Comparison of ENCODE assay signal across 24 mouse cellular contexts in the genomic region with DNA sequence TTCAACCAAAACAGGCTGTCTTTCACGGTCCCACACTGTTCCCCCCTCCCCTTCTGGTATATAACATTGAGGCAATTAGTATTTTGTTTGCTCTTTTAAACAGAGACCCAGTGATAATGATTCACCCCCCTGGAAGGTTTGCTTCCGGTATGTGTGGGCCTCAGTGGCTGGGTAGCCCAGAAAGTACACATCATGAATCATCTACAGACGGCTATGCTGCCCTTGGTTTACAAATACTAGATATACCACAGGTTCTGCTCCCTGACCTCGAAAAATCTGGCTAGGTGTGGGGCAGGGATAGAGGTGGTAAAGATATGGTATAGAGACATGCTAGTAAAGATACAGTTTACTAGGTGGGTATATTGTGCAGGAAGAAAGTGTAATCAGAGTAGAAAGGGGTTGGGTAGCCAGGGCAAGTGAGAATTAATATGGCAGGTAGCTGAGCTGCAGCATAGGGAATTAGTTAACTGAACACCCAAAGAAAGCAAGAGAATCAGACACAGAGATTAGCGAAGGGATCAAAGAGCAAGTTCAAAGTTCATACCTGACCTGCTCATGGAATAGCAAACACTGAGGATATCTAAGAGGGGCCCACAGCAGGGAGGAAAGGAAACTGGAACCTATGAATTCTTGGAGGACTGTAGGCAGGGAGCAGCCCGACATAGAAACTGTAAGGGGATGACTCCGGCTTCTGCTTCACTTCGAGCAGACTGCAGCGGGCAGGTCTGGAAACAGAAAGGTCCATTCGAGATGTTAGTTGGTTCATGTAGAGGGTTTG. TPM values are rescaled to one million over a fixed set of nuclear protein-coding genes. Genes with fewer than 3 reads are reported as not detected.
DNase-seq lines count a peak whose midpoint lies in the region; ATAC-seq and TF ChIP-seq lines count a peak whose summit lies in the region.
"Had no signal": no experiment of that assay in that cellular context is flagged by ENCODE, and none has a peak within 500 bp of the region (broad histone marks: within the 10 kb centered on the region; RNA-seq: fewer than 3 reads in every experiment).

No protein-coding gene starts in this region.

- no peaks in the 10 kb centered on the region for H3K36me3 ChIP-seq in kidney, adult 2 months (ENCODE audit: control insufficient read depth, insufficient read depth, low read length)
- no peaks in the 10 kb centered on the region for H3K36me3 ChIP-seq in intestine, embryonic 16.5 days (ENCODE audit: control insufficient read depth, insufficient read depth, low read length)
- H3K36me3 ChIP-seq in liver, postnatal 0 days (replicated peaks; ENCODE audit: insufficient read depth, low read length), result no peaks in the 10 kb centered on the region
- H3K36me3 ChIP-seq in forebrain, embryonic 11.5 days (ENCODE audit: control insufficient read depth, insufficient read depth, low read length), result no peaks in the 10 kb centered on the region
- H3K36me3 ChIP-seq in forebrain, embryonic 13.5 days (ENCODE audit: poor library complexity, severe bottlenecking), result no peaks in the 10 kb centered on the region
- H3K36me3 ChIP-seq: embryonic facial prominence, embryonic 13.5 days; heart, embryonic 10.5 days; hindbrain, embryonic 15.5 days; midbrain, embryonic 10.5 days; neural tube, embryonic 15.5 days had no signal

- no peak for TF ChIP-seq POLR2A in kidney, adult 2 months (IDR thresholded peaks at IDR 0.05; ENCODE audit: low read depth, low read length)

- no peak for TF ChIP-seq EP300 in liver, postnatal 0 days (IDR thresholded peaks at IDR 0.05; ENCODE audit: low read depth)

- no peak overlapping the region for H3K27ac ChIP-seq in kidney, adult 2 months (ENCODE audit: insufficient read depth, low read depth, low read length)
- H3K27ac ChIP-seq in intestine, embryonic 16.5 days (ENCODE audit: low read length), result peak overlapping the region; percentile 96
- peak overlapping the region; percentile 19 for H3K27ac ChIP-seq in liver, postnatal 0 days (ENCODE audit: low read depth)
- H3K27ac ChIP-seq in forebrain, embryonic 11.5 days (ENCODE audit: low read depth, low read length), result no peak overlapping the region
- H3K27ac ChIP-seq in forebrain, embryonic 13.5 days, result no peak overlapping the region
- H3K27ac ChIP-seq: embryonic facial prominence, embryonic 13.5 days; heart, embryonic 10.5 days; hindbrain, embryonic 15.5 days; midbrain, embryonic 10.5 days; neural tube, embryonic 15.5 days had no signal

- peak overlapping the region; percentile 34 for H3K4me2 ChIP-seq in intestine, embryonic 16.5 days (ENCODE audit: low read depth, low read length)
- 0 out of 2 replicates have a peak overlapping the region, but pooled peaks have one; percentile 11 for H3K4me2 ChIP-seq in liver, postnatal 0 days (ENCODE audit: low read depth, low read length)
- no peak overlapping the region for H3K4me2 ChIP-seq in forebrain, embryonic 11.5 days (ENCODE audit: low read depth, low read length, severe bottlenecking)
- H3K4me2 ChIP-seq in forebrain, embryonic 13.5 days, result no peak overlapping the region
- H3K4me2 ChIP-seq: embryonic facial prominence, embryonic 13.5 days; hindbrain, embryonic 15.5 days; neural tube, embryonic 15.5 days had no signal

- H3K9me3 ChIP-seq in intestine, embryonic 16.5 days (ENCODE audit: control insufficient read depth, low read length), result no peaks in the 10 kb centered on the region
- no peaks in the 10 kb centered on the region for H3K9me3 ChIP-seq in liver, postnatal 0 days (ENCODE audit: low read length)
- H3K9me3 ChIP-seq in forebrain, embryonic 11.5 days (ENCODE audit: control insufficient read depth, low read length), result no peaks in the 10 kb centered on the region
- no peaks in the 10 kb centered on the region for H3K9me3 ChIP-seq in forebrain, embryonic 13.5 days (replicated peaks)
- H3K9me3 ChIP-seq: embryonic facial prominence, embryonic 13.5 days; heart, embryonic 10.5 days; hindbrain, embryonic 15.5 days; midbrain, embryonic 10.5 days; neural tube, embryonic 15.5 days had no signal

- no peaks in the 10 kb centered on the region for H3K27me3 ChIP-seq in kidney, adult 2 months (replicated peaks; ENCODE audit: control insufficient read depth, insufficient read depth, low read length)
- no peaks in the 10 kb centered on the region for H3K27me3 ChIP-seq in intestine, embryonic 16.5 days (replicated peaks; ENCODE audit: control insufficient read depth, insufficient read depth, low read length)
- no peaks in the 10 kb centered on the region for H3K27me3 ChIP-seq in liver, postnatal 0 days (ENCODE audit: insufficient read depth, low read length)
- no peaks in the 10 kb centered on the region for H3K27me3 ChIP-seq in forebrain, embryonic 11.5 days (ENCODE audit: control insufficient read depth, insufficient read depth, low read length)
- H3K27me3 ChIP-seq in forebrain, embryonic 13.5 days, result no peaks in the 10 kb centered on the region
- H3K27me3 ChIP-seq: embryonic facial prominence, embryonic 13.5 days; hindbrain, embryonic 15.5 days; neural tube, embryonic 15.5 days had no signal

- peak; percentile 84 for ATAC-seq in intestine, embryonic 16.5 days
- ATAC-seq in liver, postnatal 0 days, result peak; percentile 79
- no peak for ATAC-seq in forebrain, embryonic 11.5 days (replicated peaks; ENCODE audit: low FRiP score)
- no peak for ATAC-seq in forebrain, embryonic 13.5 days
- ATAC-seq: forebrain, embryonic 14.5 days had no signal

- peak; percentile 16 for DNase-seq in kidney, adult 2 months
- no peak for DNase-seq in kidney, postnatal 36 days
- no peak for DNase-seq in liver, postnatal 0 days
- peak; percentile 68 for DNase-seq in yolk sac, embryonic 10.5 days (ENCODE audit: low spot score)
- DNase-seq in forebrain, embryonic 11.5 days (ENCODE audit: low spot score), result no peak
- DNase-seq: adrenal gland, postnatal 25 days; cerebellum, adult 8-10 months; cerebellum, postnatal 36 days; embryo, embryonic 11 days; kidney, adult 8-10 months; kidney, postnatal 14 days; lung, postnatal 10 days; right cerebral cortex, adult 18-20 months; right cerebral cortex, postnatal 4 days; thymus, postnatal 36 days had no signal

- H3K9ac ChIP-seq in intestine, embryonic 16.5 days (ENCODE audit: low read depth, low read length), result 0 out of 2 replicates have a peak overlapping the region, but pooled peaks have one; percentile 17
- no peak overlapping the region for H3K9ac ChIP-seq in liver, postnatal 0 days (replicated peaks)
- H3K9ac ChIP-seq in forebrain, embryonic 11.5 days (ENCODE audit: low read length), result no peak overlapping the region
- H3K9ac ChIP-seq in forebrain, embryonic 13.5 days, result no peak overlapping the region
- H3K9ac ChIP-seq: embryonic facial prominence, embryonic 13.5 days; hindbrain, embryonic 15.5 days; neural tube, embryonic 15.5 days had no signal

- H3K4me3 ChIP-seq in kidney, adult 2 months (ENCODE audit: insufficient read depth, low read depth, low read length), result no peak overlapping the region
- peak overlapping the region; percentile 5 for H3K4me3 ChIP-seq in intestine, embryonic 16.5 days (ENCODE audit: low read length)
- H3K4me3 ChIP-seq in liver, postnatal 0 days (ENCODE audit: low read depth, low read length), result no peak overlapping the region
- H3K4me3 ChIP-seq in forebrain, embryonic 11.5 days (ENCODE audit: low read depth, low read length), result no peak overlapping the region
- no peak overlapping the region for H3K4me3 ChIP-seq in forebrain, embryonic 13.5 days
- H3K4me3 ChIP-seq: embryonic facial prominence, embryonic 13.5 days; erythroblast, embryonic 14.5 days; heart, embryonic 10.5 days; hindbrain, embryonic 15.5 days; midbrain, embryonic 10.5 days; neural tube, embryonic 15.5 days had no signal

- 79% methylated on average over 10 of the region's 10 CpGs for WGBS in kidney, adult 2 months
- 52% methylated on average over 10 of the region's 10 CpGs for WGBS in intestine, embryonic 16.5 days
- 65% methylated on average over 10 of the region's 10 CpGs for WGBS in liver, postnatal 0 days (ENCODE audit: insufficient replicate concordance)
- WGBS in forebrain, embryonic 11.5 days, result 82% methylated on average over 10 of the region's 10 CpGs
- WGBS in forebrain, embryonic 13.5 days, result 88% methylated on average over 10 of the region's 10 CpGs

- H3K4me1 ChIP-seq in kidney, adult 2 months (ENCODE audit: control insufficient read depth, insufficient read depth, low read length), result no peaks in the 10 kb centered on the region
- H3K4me1 ChIP-seq in intestine, embryonic 16.5 days (ENCODE audit: control insufficient read depth, insufficient read depth, low read length), result peaks cover 8% of the 10 kb centered on the region; the same call in 1 of the 2 replicates
- peaks cover 6% of the 10 kb centered on the region for H3K4me1 ChIP-seq in liver, postnatal 0 days (ENCODE audit: insufficient read depth)
- H3K4me1 ChIP-seq in forebrain, embryonic 11.5 days (replicated peaks; ENCODE audit: control insufficient read depth, insufficient read depth, low read length), result no peaks in the 10 kb centered on the region
- H3K4me1 ChIP-seq in forebrain, embryonic 13.5 days, result no peaks in the 10 kb centered on the region
- H3K4me1 ChIP-seq: hindbrain, embryonic 15.5 days; neural tube, embryonic 15.5 days had no signal

- no peak for TF ChIP-seq CTCF in kidney, adult 2 months (conservative IDR thresholded peaks at IDR 0.05; ENCODE audit: insufficient read depth, insufficient read length, low read depth, low read length)
- TF ChIP-seq CTCF in liver, postnatal 0 days (IDR thresholded peaks at IDR 0.05; ENCODE audit: low read depth), result no peak

RNA-seq across cellular contexts. Expression of gene Rnasel, which starts 21.0 kb away (rescaled TPM):
- 2.4 and 3.4 TPM in 2 replicates for polyA plus RNA-seq in kidney, adult 2 months (2012; rRNA removed)
- polyA plus RNA-seq in intestine, embryonic 16.5 days (2015; fragmentation: Nextera tagmentation; extraction: Ambion mirVana), result 32.4 and 35.9 TPM in 2 replicates
- 13.9 and 15.7 TPM in 2 replicates for polyA plus RNA-seq in liver, postnatal 0 days (2015; fragmentation: Nextera tagmentation; extraction: Ambion mirVana)
- polyA plus RNA-seq in forebrain, embryonic 11.5 days (2014; fragmentation: Nextera tagmentation; extraction: Ambion mirVana), result 19.3 and 19.5 TPM in 2 replicates
- polyA plus RNA-seq in forebrain, embryonic 13.5 days (2015; fragmentation: Nextera tagmentation; extraction: Ambion mirVana), result 38.1 and 41.9 TPM in 2 replicates

RNA-seq across cellular contexts. Expression of gene Rgs16, which starts 30.0 kb away (rescaled TPM):
- 0.45 and 0.61 TPM in 2 replicates for polyA plus RNA-seq in kidney, adult 2 months (2012; rRNA removed)
- 5.0 and 5.3 TPM in 2 replicates for polyA plus RNA-seq in intestine, embryonic 16.5 days (2015; fragmentation: Nextera tagmentation; extraction: Ambion mirVana)
- 15.8 and 22.9 TPM in 2 replicates for polyA plus RNA-seq in liver, postnatal 0 days (2015; fragmentation: Nextera tagmentation; extraction: Ambion mirVana)
- polyA plus RNA-seq in forebrain, embryonic 11.5 days (2014; fragmentation: Nextera tagmentation; extraction: Ambion mirVana), result 24.3 and 25.3 TPM in 2 replicates
- polyA plus RNA-seq in forebrain, embryonic 13.5 days (2015; fragmentation: Nextera tagmentation; extraction: Ambion mirVana), result 38.5 and 43.7 TPM in 2 replicates
- polyA plus RNA-seq: erythroblast, embryonic 14.5 days had no signal

Comparison
In these comparisons a context has a peak if more than half of its experiments do, and no peak if none do; other contexts are left out.
1. DNase-seq: peak in kidney, adult 2 months (single experiment) and yolk sac, embryonic 10.5 days (single experiment); none in kidney, postnatal 36 days (0 of 2), liver, postnatal 0 days (single experiment) and forebrain, embryonic 11.5 days (single experiment).
2. H3K27ac ChIP-seq: peak in intestine, embryonic 16.5 days (single experiment) and liver, postnatal 0 days (single experiment); none in kidney, adult 2 months (single experiment), forebrain, embryonic 11.5 days (single experiment) and forebrain, embryonic 13.5 days (single experiment).
3. ATAC-seq: peak in intestine, embryonic 16.5 days (single experiment) and liver, postnatal 0 days (single experiment); none in forebrain, embryonic 11.5 days (single experiment) and forebrain, embryonic 13.5 days (single experiment).
4. H3K4me2 ChIP-seq: peak in intestine, embryonic 16.5 days (single experiment) and liver, postnatal 0 days (single experiment); none in forebrain, embryonic 11.5 days (single experiment) and forebrain, embryonic 13.5 days (single experiment).